Mouse (Mus musculus) thymus, adult 18-20 months (tissue): Measurements from ENCODE around the gene Hnf1a.

Experiments used
- DNase-seq, 2 experiments: peaks; one replicate each; pipeline ENCODE4 v3.0.0; 2022; ENCODE audit warnings: mixed read lengths in 2 of 2

The Hnf1a gene

DNA sequence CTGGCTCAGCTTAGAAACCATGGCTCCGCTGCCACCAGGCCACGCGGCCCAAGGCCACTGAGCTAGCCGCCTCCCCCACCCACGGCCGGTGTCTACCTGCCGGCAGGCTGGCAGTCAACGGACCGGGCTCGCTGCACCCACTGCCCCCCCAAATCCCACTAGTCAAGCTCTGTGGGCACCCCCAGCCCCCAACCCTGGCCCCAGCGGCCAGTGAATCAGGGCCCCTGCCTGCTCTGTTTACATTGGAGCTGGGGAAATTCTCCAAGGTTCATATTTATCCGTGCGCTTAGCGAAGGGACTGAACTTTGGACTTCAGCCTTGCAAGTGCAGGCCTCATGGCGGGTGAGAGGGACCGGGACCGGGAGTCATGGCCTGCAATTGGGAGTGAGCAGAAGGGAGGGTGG is at the start of gene Hnf1a:
Hnf1a (minus strand) TSS at position 271 of the 404 bp plus-strand sequence.
- no peak for DNase-seq

DNA sequence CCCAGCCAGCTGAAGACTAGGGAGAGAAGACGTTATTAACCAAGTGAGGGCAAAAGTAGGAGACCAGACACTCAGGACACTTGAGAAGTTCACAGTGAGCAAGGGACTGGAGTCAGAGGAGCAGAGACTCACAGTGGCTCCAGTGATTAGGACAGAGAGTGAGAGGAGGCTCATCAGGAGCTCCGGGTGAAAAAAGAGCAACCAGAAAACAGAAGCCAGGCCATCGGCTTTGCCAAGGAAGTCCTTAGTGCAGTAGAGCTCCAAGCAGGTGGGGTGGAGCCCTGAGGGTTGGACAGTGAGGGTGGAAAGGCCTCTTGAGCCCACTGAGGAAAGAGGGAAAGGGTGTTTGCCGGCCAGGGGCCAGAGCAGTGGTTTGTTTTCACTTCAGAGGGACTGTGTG is 47.9 kb upstream of the Hnf1a start:
- no peak for DNase-seq

GRCm38 (mm10) chr5:115018270-115018669 is 47.4 kb upstream of the Hnf1a start:
- no peak for DNase-seq

- DNase-seq, result no peak
These were observed 44.2 kb upstream of the Hnf1a start for GRCm38 (mm10) chr5:115015121-115015520.

GRCm38 (mm10) chr5:115014570-115014969 is 43.7 kb upstream of the Hnf1a start:
- no peak for DNase-seq

DNA sequence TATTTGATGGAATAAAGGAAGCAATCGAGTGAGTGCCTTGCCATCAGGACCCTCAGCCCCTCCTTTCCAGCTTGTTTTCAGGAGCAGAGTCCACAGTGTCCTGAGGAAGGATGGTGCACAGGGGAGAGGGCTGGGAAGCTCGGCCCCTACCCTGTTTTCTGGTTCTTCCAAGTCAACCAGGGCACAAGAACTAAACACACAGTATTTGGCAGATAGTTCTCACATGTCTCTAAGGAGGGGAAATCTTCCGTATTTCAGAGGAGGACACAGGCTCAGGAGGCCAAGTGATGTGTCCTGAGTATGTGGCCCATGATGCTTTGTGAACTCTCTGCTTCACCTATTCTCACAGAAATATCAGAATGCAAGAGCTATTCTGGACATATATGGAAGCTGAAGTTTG is 42.5 kb upstream of the Hnf1a start:
- no peak for DNase-seq

GRCm38 (mm10) chr5:115011519-115012261 is 40.8 kb upstream of the Hnf1a start:
- peak; percentile 40 to 63 for DNase-seq

DNA sequence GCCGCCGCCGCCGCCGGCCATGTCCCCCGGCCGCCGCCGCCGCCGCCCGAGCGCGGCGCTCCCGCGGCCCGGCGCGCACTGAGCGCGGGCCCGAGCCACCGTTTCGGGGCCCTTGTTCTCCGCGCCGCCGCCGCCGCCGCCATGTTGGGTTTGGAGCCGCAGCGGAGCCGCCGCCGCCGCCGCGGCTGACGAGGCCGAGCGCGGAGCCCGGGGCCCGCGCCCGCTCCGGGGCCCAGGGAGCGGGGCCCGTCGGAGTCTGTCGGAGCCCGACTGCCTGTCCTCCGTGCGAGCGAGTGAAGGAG is 40.3 kb upstream of the Hnf1a start:
- DNase-seq, result no peak

GRCm38 (mm10) chr5:115010577-115011216 is 39.8 kb upstream of the Hnf1a start, which contains the start of gene Sppl3:
TSS of gene Sppl3 (plus strand) at chr5:115011137.
- DNase-seq, result peak; percentile 87

DNA sequence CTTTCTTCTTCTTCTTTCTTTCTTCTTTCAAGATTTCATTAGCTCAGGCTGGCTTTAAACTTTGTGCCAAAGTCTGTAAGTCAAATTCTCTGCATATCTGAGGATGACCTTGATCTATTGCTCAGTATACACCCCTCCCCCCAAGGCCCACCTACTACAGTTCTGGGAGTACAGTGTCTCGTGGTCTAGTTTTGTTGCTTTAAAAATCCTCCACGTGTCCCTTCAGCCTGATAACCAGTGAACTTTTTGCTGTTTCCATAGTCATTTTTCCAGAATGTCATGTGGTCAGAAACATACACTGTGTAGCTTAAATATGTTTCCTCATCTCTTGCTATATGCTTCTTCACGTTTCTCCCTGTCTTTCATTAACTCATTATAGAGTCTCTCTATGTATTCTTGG is 39.1 kb upstream of the Hnf1a start:
- no peak for DNase-seq

GRCm38 (mm10) chr5:115009143-115009542 is 38.2 kb upstream of the Hnf1a start:
- DNase-seq, result no peak

DNA sequence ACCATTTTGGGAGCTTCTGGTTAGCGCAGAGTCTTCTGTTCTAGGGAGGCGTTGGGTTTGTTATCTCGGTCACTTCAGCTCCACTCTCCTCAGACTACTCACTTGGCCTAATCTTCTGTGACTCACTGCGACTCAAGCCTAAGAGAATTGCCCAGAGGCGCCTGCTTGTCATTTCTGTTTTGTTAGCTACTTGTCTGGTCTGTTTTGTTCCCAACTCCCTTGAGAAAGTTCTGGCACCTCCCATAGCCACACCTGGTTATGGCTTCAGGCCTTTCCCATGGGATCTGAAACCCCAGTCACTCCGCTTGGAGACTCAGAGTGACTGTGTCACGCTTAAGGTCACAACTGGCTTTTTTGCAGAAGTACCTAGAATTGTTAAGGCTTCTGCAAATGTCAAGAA is 37.4 kb upstream of the Hnf1a start:
- DNase-seq, result no peak

GRCm38 (mm10) chr5:115007768-115008167 is 36.9 kb upstream of the Hnf1a start:
- DNase-seq, result no peak

- no peak for DNase-seq
These were observed 32.5 kb upstream of the Hnf1a start for GRCm38 (mm10) chr5:115003224-115003873.

- no peak for DNase-seq
These were observed 31.9 kb upstream of the Hnf1a start for GRCm38 (mm10) chr5:115002781-115003180.

DNA sequence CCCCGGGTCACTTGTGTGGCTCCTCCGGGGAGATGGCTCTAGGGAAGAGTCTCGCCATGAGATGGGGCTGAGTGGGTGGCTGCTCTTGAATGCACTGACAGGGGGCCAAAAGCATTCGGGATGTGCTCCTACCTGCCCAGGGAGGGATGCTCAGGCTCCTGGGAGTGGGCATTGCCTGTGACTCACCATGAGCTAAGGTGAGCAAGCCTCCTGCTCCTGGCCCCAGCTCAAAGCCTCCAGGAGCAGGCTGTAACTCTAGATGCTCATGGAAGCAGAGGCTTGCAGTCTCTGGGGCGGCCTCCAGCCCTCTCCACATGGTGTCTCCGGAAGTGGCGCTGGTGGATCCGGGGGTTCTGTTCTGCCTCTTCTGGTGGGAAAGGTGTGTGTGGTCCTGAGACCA is 30.6 kb upstream of the Hnf1a start:
- no peak for DNase-seq

DNA sequence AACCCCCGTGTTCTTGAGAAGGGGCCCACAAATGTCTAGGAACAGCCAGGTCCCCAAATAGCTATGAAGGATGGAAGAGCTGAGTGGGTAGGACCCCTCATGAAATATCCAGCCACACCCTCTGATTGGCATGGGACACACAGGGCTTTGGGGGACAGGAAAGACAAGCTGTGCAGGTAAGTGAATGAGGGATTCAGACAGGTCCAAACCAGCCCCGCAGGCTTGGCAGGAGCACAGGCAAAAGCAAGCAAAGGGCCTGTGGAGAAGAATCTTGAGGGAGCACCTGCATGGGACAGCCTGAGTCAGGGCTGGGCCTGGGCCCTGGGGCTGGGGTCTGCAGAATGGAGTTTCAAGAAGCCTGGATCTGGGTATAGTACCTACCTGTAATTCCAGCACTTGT is 29.6 kb upstream of the Hnf1a start:
- DNase-seq, result no peak

DNA sequence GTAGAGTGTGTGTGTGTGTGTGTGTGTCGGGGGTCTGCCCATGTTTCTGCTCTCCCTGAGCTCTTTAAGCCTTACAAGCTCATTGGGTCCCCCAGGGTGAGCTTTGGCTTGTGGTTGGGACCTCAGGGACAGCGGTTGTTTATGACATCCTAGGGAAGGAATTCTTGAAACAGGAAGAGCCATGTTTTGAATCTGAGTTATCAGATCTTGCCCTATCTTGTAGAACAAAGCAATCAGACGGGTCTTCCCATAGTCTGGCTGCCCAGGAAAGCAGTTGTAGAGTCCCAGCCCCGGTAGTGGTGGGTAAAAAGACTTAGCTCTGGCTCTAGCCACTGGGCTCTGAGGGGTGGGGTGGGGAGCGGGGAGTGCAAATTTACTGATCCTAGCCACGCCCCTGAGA is 26.4 kb upstream of the Hnf1a start:
- no peak for DNase-seq

DNA sequence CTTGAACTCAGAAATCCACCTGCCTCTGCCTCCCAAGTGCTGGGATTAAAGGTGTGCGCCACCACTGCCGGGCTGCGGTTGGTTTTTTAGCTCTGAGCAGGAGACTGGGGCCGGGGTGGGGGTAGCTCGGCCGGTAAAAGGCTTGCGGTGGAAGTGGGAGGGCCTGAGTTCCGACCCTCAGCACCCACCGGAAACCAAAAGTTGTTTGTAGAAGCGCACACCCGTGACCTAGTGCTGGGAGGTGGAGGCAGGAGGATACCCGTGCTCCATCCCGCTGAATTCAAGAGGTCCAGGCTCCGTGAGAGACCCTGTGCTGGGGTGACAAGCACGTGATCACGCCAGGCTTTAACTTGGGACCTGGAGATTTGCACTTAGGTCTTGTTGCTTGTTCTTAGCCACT is 25.6 kb upstream of the Hnf1a start:
- no peak for DNase-seq

GRCm38 (mm10) chr5:114985074-114985473 is 14.2 kb upstream of the Hnf1a start:
- DNase-seq, result no peak

DNA sequence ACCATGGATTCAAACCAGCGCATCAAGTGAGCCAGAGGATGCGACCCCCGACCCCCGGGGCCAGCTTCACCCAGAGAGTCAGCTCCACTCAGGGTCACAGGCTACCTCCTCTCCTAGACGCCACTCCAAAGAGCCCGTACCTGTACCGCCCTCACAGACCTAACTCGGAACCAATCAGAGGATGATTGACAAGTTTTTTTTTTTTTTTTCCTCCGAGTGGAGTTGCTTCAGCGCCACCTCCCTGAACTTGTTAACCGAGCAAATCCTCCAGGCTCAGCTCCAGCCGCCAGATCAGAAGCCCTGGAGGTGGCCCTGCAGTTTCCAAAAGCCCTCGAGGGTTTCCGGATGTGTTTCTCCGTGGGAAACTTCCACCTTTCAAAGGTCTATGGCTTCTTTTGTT is 11.1 kb upstream of the Hnf1a start:
- no peak for DNase-seq

GRCm38 (mm10) chr5:114980122-114980748 is 9.3 kb upstream of the Hnf1a start:
- no peak for DNase-seq

DNA sequence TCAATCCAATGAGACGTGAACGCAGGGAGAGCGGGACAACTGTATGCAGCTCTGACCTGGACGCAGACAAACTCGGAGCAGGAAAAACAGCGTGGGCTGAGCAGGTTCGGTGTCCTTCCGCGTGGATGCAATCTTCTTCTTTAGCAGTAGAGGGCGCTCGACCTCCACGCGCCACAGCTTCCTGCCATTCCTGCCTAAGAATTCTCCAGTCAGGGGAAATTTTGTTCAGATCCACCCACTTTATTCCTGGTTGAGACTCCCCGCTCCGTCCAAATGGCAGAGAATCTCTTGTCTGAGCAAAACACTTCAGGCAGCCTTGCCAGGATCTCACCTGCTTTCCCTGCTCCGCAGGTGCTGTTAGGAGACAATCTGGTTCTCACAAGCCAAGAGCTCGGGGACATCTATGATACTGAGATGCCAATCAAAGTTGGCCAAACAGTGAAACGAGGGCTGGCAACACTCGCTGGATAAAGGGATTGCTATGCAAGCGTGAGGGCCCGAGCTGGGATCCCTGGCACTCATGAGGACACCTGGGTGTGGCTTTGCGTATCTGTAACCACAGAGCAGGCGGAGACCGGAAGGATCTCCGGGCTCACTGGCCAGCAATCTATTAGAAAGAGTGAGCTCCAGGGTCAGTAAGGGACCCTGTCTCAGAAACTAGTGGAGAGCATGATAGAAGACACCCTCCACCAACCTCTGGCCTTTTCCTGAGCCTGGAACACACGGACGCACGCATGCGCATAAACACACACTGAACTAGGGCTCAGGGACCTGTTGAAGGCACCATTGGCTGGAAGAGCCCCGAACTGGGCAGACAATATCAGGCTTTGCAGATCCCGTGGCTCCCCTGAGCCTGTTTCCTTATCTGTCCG is 8.6 kb upstream of the Hnf1a start:
- DNase-seq, result peak; percentile 40 to 45
